Mouse (Mus musculus) MEL (cell line): ENCODE data around the gene Gpr62. TPM values are rescaled to one million over a fixed set of nuclear protein-coding genes. Genes with fewer than 3 reads are reported as not detected.

Experiments used
- DNase-seq: peaks from one replicate; pipeline ENCODE4 v3.0.0; 2011; ENCODE audit warnings: low read depth, low spot score
- H3K27ac ChIP-seq: 2 replicates; pipeline ENCODE4 v1.5.1; 2012; ENCODE audit warnings: low read depth, mild to moderate bottlenecking, control low read depth, low read length, moderate library complexity; ENCODE audit not compliant: control insufficient read depth
- H3K27me3 ChIP-seq, 2 experiments: fragments of 150-350 bp in 1 of 2; sonication (generic) in 1 of 2; 2 replicates each; pipeline ENCODE4 v1.6.1; 2012; ENCODE audit warnings: low read length in 2 of 2, mild to moderate bottlenecking in 2 of 2, improper control_type of control experiment in 1 of 2, moderate library complexity in 1 of 2; ENCODE audit not compliant: insufficient read depth in 2 of 2, control insufficient read depth in 1 of 2
- H3K36me3 ChIP-seq, 2 experiments: 2 replicates each; pipeline ENCODE4 v1.6.1; 2012 to 2014; ENCODE audit warnings: low read length in 2 of 2, improper control_type of control experiment in 1 of 2, inconsistent platforms in 1 of 2, mild to moderate bottlenecking in 1 of 2; ENCODE audit not compliant: insufficient read depth in 2 of 2, control insufficient read depth in 1 of 2
- H3K4me1 ChIP-seq, 2 experiments: fragments of 150-350 bp in 1 of 2; sonication (generic) in 1 of 2; 2 replicates each; pipeline ENCODE4 v1.6.1; 2012; ENCODE audit warnings: low read length in 2 of 2, improper control_type of control experiment in 1 of 2, mild to moderate bottlenecking in 1 of 2; ENCODE audit not compliant: insufficient read depth in 2 of 2, control insufficient read depth in 1 of 2
- H3K4me3 ChIP-seq, 2 experiments: fragments of 150-350 bp in 1 of 2; sonication (generic) in 1 of 2; 2 replicates each; pipeline ENCODE4 v1.5.1; 2012; ENCODE audit warnings: low read depth in 2 of 2, low read length in 2 of 2, mild to moderate bottlenecking in 2 of 2, moderate library complexity in 2 of 2, control low read depth in 1 of 2, improper control_type of control experiment in 1 of 2; ENCODE audit not compliant: control insufficient read depth in 1 of 2, insufficient read depth in 1 of 2
- H3K79me2 ChIP-seq: 2 replicates; pipeline ENCODE4 v1.6.1; 2012; ENCODE audit warnings: mild to moderate bottlenecking, low read length, moderate library complexity; ENCODE audit not compliant: control insufficient read depth, poor library complexity, insufficient read depth
- H3K9ac ChIP-seq: 2 replicates; pipeline ENCODE4 v1.6.1; 2012; ENCODE audit warnings: low read depth, mild to moderate bottlenecking, control low read depth, low read length, moderate library complexity; ENCODE audit not compliant: control insufficient read depth, poor library complexity, severe bottlenecking
- H3K9me3 ChIP-seq: fragments of 150-350 bp; sonication (generic); replicated peaks from 2 replicates; pipeline ENCODE4 v1.6.1; 2012; ENCODE audit warnings: mild to moderate bottlenecking, low read length, improper control_type of control experiment, moderate library complexity; ENCODE audit not compliant: insufficient read depth
- CHD2 ChIP-seq: IDR thresholded peaks from 2 replicates; pipeline ENCODE4 v1.6.1; 2011; ENCODE audit warnings: low read length, improper control_type of control experiment
- CTCF ChIP-seq, 3 experiments: IDR thresholded peaks in 2 of 3; conservative IDR thresholded peaks in 1 of 3; 2 replicates each; pipeline ENCODE4 v1.5.1; 2011 to 2012; ENCODE audit warnings: low read length in 3 of 3, low read depth in 2 of 3, mild to moderate bottlenecking in 2 of 3, improper control_type of control experiment in 1 of 3, inconsistent platforms in 1 of 3, mixed read lengths in 1 of 3, moderate library complexity in 1 of 3; ENCODE audit not compliant: control insufficient read depth in 1 of 3, insufficient read depth in 1 of 3, poor library complexity in 1 of 3, severe bottlenecking in 1 of 3
- E2F4 ChIP-seq: IDR thresholded peaks from 2 replicates; pipeline ENCODE4 v1.6.1; 2011; ENCODE audit warnings: low read depth, low read length, improper control_type of control experiment, borderline replicate concordance
- ELF1 ChIP-seq: IDR thresholded peaks from 2 replicates; pipeline ENCODE4 v1.6.1; 2014; ENCODE audit warnings: low read depth, mild to moderate bottlenecking, inconsistent platforms, low read length, improper control_type of control experiment, moderate library complexity
- GABPA ChIP-seq: IDR thresholded peaks from 2 replicates; pipeline ENCODE4 v1.6.1; 2012; ENCODE audit warnings: low read depth, mild to moderate bottlenecking, inconsistent platforms, low read length, improper control_type of control experiment, moderate library complexity
- HCFC1 ChIP-seq: IDR thresholded peaks from 2 replicates; pipeline ENCODE4 v1.6.1; 2012; ENCODE audit warnings: low read depth, mild to moderate bottlenecking, inconsistent platforms, low read length, improper control_type of control experiment, moderate library complexity
- JUND ChIP-seq: IDR thresholded peaks from 2 replicates; pipeline ENCODE4 v1.6.1; 2011; ENCODE audit warnings: low read depth, mild to moderate bottlenecking, improper control_type of control experiment, low read length
- MAX ChIP-seq: IDR thresholded peaks from 2 replicates; pipeline ENCODE4 v1.6.1; 2011; ENCODE audit warnings: low read length, improper control_type of control experiment
- MEF2A ChIP-seq: IDR thresholded peaks from 2 replicates; pipeline ENCODE4 v1.6.1; 2014; ENCODE audit warnings: low read depth, mild to moderate bottlenecking, inconsistent platforms, low read length, improper control_type of control experiment; ENCODE audit not compliant: poor library complexity, insufficient replicate concordance, severe bottlenecking; ENCODE audit errors: extremely low read depth
- MYC ChIP-seq: IDR thresholded peaks from 2 replicates; pipeline ENCODE4 v1.6.1; 2011; ENCODE audit warnings: low read depth, mild to moderate bottlenecking, low read length, improper control_type of control experiment, moderate library complexity
- NELFE ChIP-seq: IDR thresholded peaks from 2 replicates; pipeline ENCODE4 v1.6.1; 2011; ENCODE audit warnings: low read depth, low read length, improper control_type of control experiment
- NRF1 ChIP-seq: IDR thresholded peaks from 2 replicates; pipeline ENCODE4 v1.6.1; 2014; ENCODE audit warnings: low read depth, mild to moderate bottlenecking, inconsistent platforms, low read length, improper control_type of control experiment, moderate library complexity; ENCODE audit not compliant: poor library complexity, insufficient read depth, severe bottlenecking
- POLR2A ChIP-seq, 2 experiments: IDR thresholded peaks; 2 replicates each; pipeline ENCODE4 v1.6.1; 2011 to 2012; ENCODE audit warnings: low read length in 2 of 2, mild to moderate bottlenecking in 2 of 2, control low read depth in 1 of 2, improper control_type of control experiment in 1 of 2, low read depth in 1 of 2, moderate library complexity in 1 of 2; ENCODE audit not compliant: control insufficient read depth in 1 of 2, insufficient read depth in 1 of 2, poor library complexity in 1 of 2
- POLR2AphosphoS2 ChIP-seq: IDR thresholded peaks from 2 replicates; pipeline ENCODE4 v1.6.1; 2011; ENCODE audit warnings: low read length, improper control_type of control experiment
- POLR2AphosphoS5 ChIP-seq: IDR thresholded peaks from 2 replicates; pipeline ENCODE4 v1.6.1; 2012; ENCODE audit warnings: low read depth, borderline replicate concordance, mild to moderate bottlenecking, inconsistent platforms, low read length, moderate library complexity, mixed read lengths
- RCOR1 ChIP-seq: IDR thresholded peaks from 2 replicates; pipeline ENCODE4 v1.6.1; 2012; ENCODE audit warnings: low read depth, mild to moderate bottlenecking, inconsistent platforms, low read length, improper control_type of control experiment
- SMC3 ChIP-seq: IDR thresholded peaks from 2 replicates; pipeline ENCODE4 v1.6.1; 2011; ENCODE audit warnings: low read depth, low read length, improper control_type of control experiment
- TAL1 ChIP-seq: IDR thresholded peaks from 2 replicates; pipeline ENCODE4 v1.6.1; 2012; ENCODE audit warnings: mild to moderate bottlenecking, inconsistent platforms, low read length, moderate library complexity, mixed read lengths
- UBTF ChIP-seq: IDR thresholded peaks from 2 replicates; pipeline ENCODE4 v1.6.1; 2012; ENCODE audit warnings: low read depth, mild to moderate bottlenecking, inconsistent platforms, low read length, improper control_type of control experiment, moderate library complexity, borderline replicate concordance; ENCODE audit not compliant: insufficient read depth
- USF1 ChIP-seq: IDR thresholded peaks from 2 replicates; pipeline ENCODE4 v1.6.1; 2014; ENCODE audit warnings: low read depth, mild to moderate bottlenecking, inconsistent platforms, low read length, improper control_type of control experiment, moderate library complexity
- ZKSCAN1 ChIP-seq: IDR thresholded peaks from 2 replicates; pipeline ENCODE4 v1.6.1; 2012; ENCODE audit warnings: low read depth, mild to moderate bottlenecking, inconsistent platforms, low read length, improper control_type of control experiment, moderate library complexity
- polyA plus RNA-seq, 2 experiments: library from polyadenylated mRNA; stranded (reverse) in 1 of 2; unstranded in 1 of 2; fragments of >175 nt in 1 of 2; fragments of >200 nt in 1 of 2; gene quantifications; 2 replicates each; pipeline versions ENCODE4 v1.2.1 to v1.2.4; 2012; ENCODE audit warnings: low replicate concordance in 2 of 2, low read depth in 1 of 2; ENCODE audit not compliant: insufficient read length in 2 of 2, insufficient read depth in 1 of 2, missing spikeins in 1 of 2
- total RNA-seq: library from RNA; depleted of rRNA; stranded (reverse); fragments of 300-350 nt; gene quantifications from 2 replicates; pipeline ENCODE4 v1.2.3, GENCODE M21; 2012; rRNA removed

The Gpr62 gene
- not detected in 2 replicates for total RNA-seq
- under 1 TPM in 1 of 2 experiments, not detected in 1; 0.10 TPM for polyA plus RNA-seq

GRCm38 (mm10) chr9:106465571-106466200 lies at the start of gene Gpr62:
Gene Gpr62, minus strand, starts transcription at chr9:106465938.
- H3K36me3 ChIP-seq, result no peaks in the 10 kb centered on the region; a peak in 1 of 4 replicates
- H3K9ac ChIP-seq, result no peak within 1 kb of the TSS
- TF ChIP-seq ZKSCAN1 (no peak), NRF1 (no peak), CTCF (IDR thresholded peaks at IDR 0.05 in 2 of 3, conservative IDR thresholded peaks at IDR 0.05 in 1 of 3; ENCODE audit: control insufficient read depth in 1 of 3, insufficient read depth in 1 of 3, low read depth in 2 of 3, low read length in 3 of 3, poor library complexity in 1 of 3, severe bottlenecking in 1 of 3) (no peak), NELFE (no peak), HCFC1 (no peak), RCOR1 (no peak), MAX (no peak), ELF1 (no peak), POLR2AphosphoS2 (no peak), USF1 (no peak), SMC3 (no peak), POLR2AphosphoS5 (no peak), E2F4 (no peak), CHD2 (no peak), UBTF (no peak), MEF2A (no peak), TAL1 (no peak)
- H3K9me3 ChIP-seq, result no peaks in the 10 kb centered on the region
- no peak within 1 kb of the TSS for H3K4me3 ChIP-seq
- no peak within 1 kb of the TSS for H3K27ac ChIP-seq
- H3K79me2 ChIP-seq, result no peaks in the 10 kb centered on the region
- no peak for DNase-seq
- H3K4me1 ChIP-seq, result peaks cover 0 to 8% of the 10 kb centered on the region in 2 experiments; a peak in 2 of 4 replicates
- no peaks in the 10 kb centered on the region for H3K27me3 ChIP-seq

- H3K79me2 ChIP-seq, result no peaks in the 10 kb centered on the region
These were observed 48.5 kb upstream of the Gpr62 start, which contains the start of gene Iqcf5 for GRCm38 (mm10) chr9:106514273-106514672. Gene Iqcf5, plus strand, starts transcription at chr9:106514573.

More at GRCm38 (mm10) chr9:106514273-106514672, 48.5 kb upstream of the Gpr62 start, which contains the start of gene Iqcf5:
- Histone ChIP-seq H3K9me3 (no peaks in the 10 kb centered on the region), H3K27ac (no peak within 1 kb of the TSS), H3K4me1 (peaks cover 0 to 13% of the 10 kb centered on the region in 2 experiments; a peak in 2 of 4 replicates), H3K27me3 (0 out of 4 replicates have a peak, but pooled peaks cover 0 to 3% of the 10 kb centered on the region in 2 experiments), H3K9ac (no peak within 1 kb of the TSS), H3K4me3 (no peak within 1 kb of the TSS), H3K36me3 (peaks cover 0 to 6% of the 10 kb centered on the region in 2 experiments; a peak in 2 of 4 replicates)
- DNase-seq, result no peak
- TF ChIP-seq POLR2A (IDR thresholded peaks at IDR 0.05; ENCODE audit: control insufficient read depth in 1 of 2, insufficient read depth in 1 of 2, low read depth in 1 of 2, low read length in 2 of 2, poor library complexity in 1 of 2), result no peak
- TF ChIP-seq JUND, result no peak
- no peak for TF ChIP-seq GABPA
- no peak for TF ChIP-seq MYC
